Mouse (Mus musculus): ENCODE results near the gene Abca6. TPM values are rescaled to one million over a fixed set of nuclear protein-coding genes. Genes with fewer than 3 reads are reported as not detected.

Gene Abca6
- total and polyA plus RNA-seq, 3 experiments, result 0.25 to 0.81 (median 0.68) TPM

GRCm38 (mm10) chr11:110217118-110217517 is 34.5 kb downstream of the Abca6 start:
- no peak for DNase-seq (ENCODE audit: extremely low read depth)
- no peak overlapping the region for H3K4me2 ChIP-seq (ENCODE audit: insufficient read depth, low read depth, poor library complexity, severe bottlenecking)
- H3K36me3 ChIP-seq (replicated peaks in 1 of 2; ENCODE audit: control insufficient read depth in 1 of 2, insufficient read depth in 1 of 2, low read length in 1 of 2), result no peaks in the 10 kb centered on the region
- no peak for TF ChIP-seq ZNF384 (IDR thresholded peaks at IDR 0.05; ENCODE audit: low read depth, low read length)
- no peak for TF ChIP-seq TCF12 (IDR thresholded peaks at IDR 0.05; ENCODE audit: low read depth, low read length)
- TF ChIP-seq BHLHE40 (IDR thresholded peaks at IDR 0.05; ENCODE audit: low read depth, low read length), result no peak
- TF ChIP-seq ZC3H11A (IDR thresholded peaks at IDR 0.05; ENCODE audit: low read depth, low read length), result no peak
- no peak overlapping the region for H3K27ac ChIP-seq (ENCODE audit: insufficient read depth, low read depth)
- no peaks in the 10 kb centered on the region for H3K4me1 ChIP-seq (ENCODE audit: control insufficient read depth in 1 of 2, insufficient read depth in 2 of 2)
- H3K9ac ChIP-seq (ENCODE audit: insufficient read depth, low read depth), result no peak overlapping the region
- H3K9me3 ChIP-seq (replicated peaks; ENCODE audit: low read length), result no peaks in the 10 kb centered on the region
- H3K4me3 ChIP-seq (replicated peaks in 1 of 3; ENCODE audit: low read depth in 2 of 3, low read length in 2 of 3, poor library complexity in 1 of 3), result no peak overlapping the region
- no peaks in the 10 kb centered on the region for H3K79me2 ChIP-seq (replicated peaks; ENCODE audit: control insufficient read depth, extremely low read depth, insufficient read depth, poor library complexity, severe bottlenecking)
- in situ Hi-C loops (cut with MboI; ENCODE audit: low pct_ligation_motif_present, low pct_unique_long_range_greater_than_20kb, low sequenced_read_pairs), result no loop called here
- dilution Hi-C loops (cut with MboI; ENCODE audit: extremely low pct_ligation_motif_present, extremely low pct_unique_long_range_greater_than_20kb, low sequenced_read_pairs), result no loop called here
- H3K27me3 ChIP-seq (replicated peaks), result no peaks in the 10 kb centered on the region

GRCm38 (mm10) chr11:110203930-110204329 is 47.6 kb downstream of the Abca6 start:
- in situ Hi-C loops (cut with MboI; ENCODE audit: low pct_ligation_motif_present, low pct_unique_long_range_greater_than_20kb, low sequenced_read_pairs), result no loop called here
- no peak overlapping the region for H3K4me3 ChIP-seq (replicated peaks in 1 of 3; ENCODE audit: low read depth in 2 of 3, low read length in 2 of 3, poor library complexity in 1 of 3)
- no peak overlapping the region for H3K4me2 ChIP-seq (ENCODE audit: insufficient read depth, low read depth, poor library complexity, severe bottlenecking)
- no peaks in the 10 kb centered on the region for H3K79me2 ChIP-seq (replicated peaks; ENCODE audit: control insufficient read depth, extremely low read depth, insufficient read depth, poor library complexity, severe bottlenecking)
- dilution Hi-C loops (cut with MboI; ENCODE audit: extremely low pct_ligation_motif_present, extremely low pct_unique_long_range_greater_than_20kb, low sequenced_read_pairs), result no loop called here
- H3K9ac ChIP-seq (ENCODE audit: insufficient read depth, low read depth), result no peak overlapping the region
- no peak for TF ChIP-seq JUN (IDR thresholded peaks at IDR 0.05; ENCODE audit: insufficient read depth, low read depth, low read length)
- TF ChIP-seq HCFC1 (IDR thresholded peaks at IDR 0.05; ENCODE audit: low read depth, low read length), result no peak
- TF ChIP-seq MEF2A (IDR thresholded peaks at IDR 0.05; ENCODE audit: borderline replicate concordance, low read depth, low read length), result no peak
- TF ChIP-seq KAT2A (IDR thresholded peaks at IDR 0.05; ENCODE audit: insufficient replicate concordance, low read length), result no peak
- no peak for TF ChIP-seq MYC (IDR thresholded peaks at IDR 0.05; ENCODE audit: low read depth, low read length)
- no peak for TF ChIP-seq SIN3A (IDR thresholded peaks at IDR 0.05; ENCODE audit: low read length)
- no peak for TF ChIP-seq ZC3H11A (IDR thresholded peaks at IDR 0.05; ENCODE audit: low read depth, low read length)
- no peak for TF ChIP-seq MAFK (IDR thresholded peaks at IDR 0.05; ENCODE audit: insufficient replicate concordance, low read length)
- no peak for TF ChIP-seq ZNF384 (IDR thresholded peaks at IDR 0.05; ENCODE audit: low read depth, low read length)
- TF ChIP-seq GABPA (IDR thresholded peaks at IDR 0.05; ENCODE audit: insufficient replicate concordance, low read depth, low read length), result no peak
- TF ChIP-seq CTCF (conservative IDR thresholded peaks at IDR 0.05 in 1 of 2, IDR thresholded peaks at IDR 0.05 in 1 of 2; ENCODE audit: low read depth in 2 of 2, low read length in 2 of 2), result no peak
- no peaks in the 10 kb centered on the region for H3K27me3 ChIP-seq (replicated peaks)
- H3K4me1 ChIP-seq (ENCODE audit: control insufficient read depth in 1 of 2, insufficient read depth in 2 of 2), result peaks cover 0 to 4% of the 10 kb centered on the region in 2 experiments; a peak in 1 of 4 replicates
- H3K36me3 ChIP-seq (replicated peaks in 1 of 2; ENCODE audit: control insufficient read depth in 1 of 2, insufficient read depth in 1 of 2, low read length in 1 of 2), result no peaks in the 10 kb centered on the region
- H3K27ac ChIP-seq (ENCODE audit: insufficient read depth, low read depth), result no peak overlapping the region
- no peaks in the 10 kb centered on the region for H3K9me3 ChIP-seq (replicated peaks; ENCODE audit: low read length)
- no peak for DNase-seq (ENCODE audit: extremely low read depth)

GRCm38 (mm10) chr11:110198882-110199281 is 52.7 kb downstream of the Abca6 start:
- no peak overlapping the region for H3K27ac ChIP-seq (ENCODE audit: insufficient read depth, low read depth)
- DNase-seq (ENCODE audit: extremely low read depth), result no peak
- no peaks in the 10 kb centered on the region for H3K79me2 ChIP-seq (replicated peaks; ENCODE audit: control insufficient read depth, extremely low read depth, insufficient read depth, poor library complexity, severe bottlenecking)
- no peak overlapping the region for H3K4me3 ChIP-seq (replicated peaks in 1 of 3; ENCODE audit: low read depth in 2 of 3, low read length in 2 of 3, poor library complexity in 1 of 3)
- in situ Hi-C loops (cut with MboI; ENCODE audit: low pct_ligation_motif_present, low pct_unique_long_range_greater_than_20kb, low sequenced_read_pairs) (no loop called here), dilution Hi-C loops (cut with MboI; ENCODE audit: extremely low pct_ligation_motif_present, extremely low pct_unique_long_range_greater_than_20kb, low sequenced_read_pairs) (no loop called here)
- TF ChIP-seq GABPA (IDR thresholded peaks at IDR 0.05; ENCODE audit: insufficient replicate concordance, low read depth, low read length), result no peak
- no peak for TF ChIP-seq ZNF384 (IDR thresholded peaks at IDR 0.05; ENCODE audit: low read depth, low read length)
- no peak for TF ChIP-seq MAFK (IDR thresholded peaks at IDR 0.05; ENCODE audit: insufficient replicate concordance, low read length)
- TF ChIP-seq JUN (IDR thresholded peaks at IDR 0.05; ENCODE audit: insufficient read depth, low read depth, low read length), result no peak
- TF ChIP-seq SMC3 (IDR thresholded peaks at IDR 0.05; ENCODE audit: low read depth, low read length), result no peak
- no peak for TF ChIP-seq POLR2A (IDR thresholded peaks at IDR 0.05; ENCODE audit: low read depth, low read length)
- TF ChIP-seq E2F4 (IDR thresholded peaks at IDR 0.05; ENCODE audit: insufficient replicate concordance, low read depth, low read length), result no peak
- no peak for TF ChIP-seq ETS1 (conservative IDR thresholded peaks at IDR 0.05; ENCODE audit: low read depth, low read length)
- no peak for TF ChIP-seq ZMIZ1 (IDR thresholded peaks at IDR 0.05; ENCODE audit: low read depth, low read length)
- no peak for TF ChIP-seq UBTF (IDR thresholded peaks at IDR 0.05; ENCODE audit: low read depth, low read length)
- TF ChIP-seq PAX5 (IDR thresholded peaks at IDR 0.05; ENCODE audit: low read length), result no peak
- no peak for TF ChIP-seq HCFC1 (IDR thresholded peaks at IDR 0.05; ENCODE audit: low read depth, low read length)
- TF ChIP-seq TCF12 (IDR thresholded peaks at IDR 0.05; ENCODE audit: low read depth, low read length), result no peak
- TF ChIP-seq MEF2A (IDR thresholded peaks at IDR 0.05; ENCODE audit: borderline replicate concordance, low read depth, low read length), result no peak
- no peak overlapping the region for H3K9ac ChIP-seq (ENCODE audit: insufficient read depth, low read depth)
- H3K9me3 ChIP-seq (replicated peaks; ENCODE audit: low read length), result no peaks in the 10 kb centered on the region
- H3K4me2 ChIP-seq (ENCODE audit: insufficient read depth, low read depth, poor library complexity, severe bottlenecking), result no peak overlapping the region
- no peaks in the 10 kb centered on the region for H3K4me1 ChIP-seq (ENCODE audit: control insufficient read depth in 1 of 2, insufficient read depth in 2 of 2)
- H3K36me3 ChIP-seq (replicated peaks in 1 of 2; ENCODE audit: control insufficient read depth in 1 of 2, insufficient read depth in 1 of 2, low read length in 1 of 2), result no peaks in the 10 kb centered on the region
- no peaks in the 10 kb centered on the region for H3K27me3 ChIP-seq (replicated peaks)
